Mouse (Mus musculus) left cerebral cortex, postnatal 14 days (tissue): Measurements from ENCODE around the gene Abhd11. TPM values are rescaled to one million over a fixed set of nuclear protein-coding genes. Genes with fewer than 3 reads are reported as not detected.
"Not testable (repeated sequence)": the region's sequence is repeated elsewhere in the genome, so short reads cannot be mapped to it uniquely, and the experiment has no call there.

Experiments
- DNase-seq, 2 experiments: peaks; one replicate each; pipeline ENCODE4 v3.0.0; 2021 to 2022; ENCODE audit warnings: low spot score in 2 of 2, mixed read lengths in 1 of 2
- intact Hi-C: fragments of 180-260 bp; cut with DNase I; formaldehyde crosslinking; loops from one replicate; pipeline ENCODE4 v1.15.1; 2025
- long read RNA-seq, 2 experiments: library from polyadenylated mRNA; stranded (forward); transcript quantifications; one replicate each; pipeline ENCODE4 v2.0.0; 2021
- total RNA-seq, 2 experiments: library from RNA; stranded (reverse); gene quantifications; 2 replicates each; pipeline ENCODE4 v1.2.3; 2021

The Abhd11 gene
- 10 to 100 TPM; 41.2 to 42.0 TPM for total RNA-seq
- long read RNA-seq, experiment 1, transcript Abhd11-201 (6 exons, 1,493 nt) = major isoform, 26 of 41 reads
- long read RNA-seq, experiment 1, transcript Abhd11-206 (5 exons, 1,473 nt) = minor isoform, 9 of 41 reads
- long read RNA-seq, experiment 1, partial matches to known transcripts = 4 of 41 reads
- long read RNA-seq, experiment 1, other reads (novel, unspliced or antisense) = 1 of 41 reads
- long read RNA-seq, experiment 2, transcript Abhd11-206 (5 exons, 1,473 nt) = minor isoform, 9 of 28 reads
- long read RNA-seq, experiment 2, transcript Abhd11-201 (6 exons, 1,493 nt) = major isoform, 13 of 28 reads
- long read RNA-seq, experiment 2, partial matches to known transcripts = 1 of 28 reads
- long read RNA-seq, experiment 2, other reads (novel, unspliced or antisense) = 4 of 28 reads

DNA sequence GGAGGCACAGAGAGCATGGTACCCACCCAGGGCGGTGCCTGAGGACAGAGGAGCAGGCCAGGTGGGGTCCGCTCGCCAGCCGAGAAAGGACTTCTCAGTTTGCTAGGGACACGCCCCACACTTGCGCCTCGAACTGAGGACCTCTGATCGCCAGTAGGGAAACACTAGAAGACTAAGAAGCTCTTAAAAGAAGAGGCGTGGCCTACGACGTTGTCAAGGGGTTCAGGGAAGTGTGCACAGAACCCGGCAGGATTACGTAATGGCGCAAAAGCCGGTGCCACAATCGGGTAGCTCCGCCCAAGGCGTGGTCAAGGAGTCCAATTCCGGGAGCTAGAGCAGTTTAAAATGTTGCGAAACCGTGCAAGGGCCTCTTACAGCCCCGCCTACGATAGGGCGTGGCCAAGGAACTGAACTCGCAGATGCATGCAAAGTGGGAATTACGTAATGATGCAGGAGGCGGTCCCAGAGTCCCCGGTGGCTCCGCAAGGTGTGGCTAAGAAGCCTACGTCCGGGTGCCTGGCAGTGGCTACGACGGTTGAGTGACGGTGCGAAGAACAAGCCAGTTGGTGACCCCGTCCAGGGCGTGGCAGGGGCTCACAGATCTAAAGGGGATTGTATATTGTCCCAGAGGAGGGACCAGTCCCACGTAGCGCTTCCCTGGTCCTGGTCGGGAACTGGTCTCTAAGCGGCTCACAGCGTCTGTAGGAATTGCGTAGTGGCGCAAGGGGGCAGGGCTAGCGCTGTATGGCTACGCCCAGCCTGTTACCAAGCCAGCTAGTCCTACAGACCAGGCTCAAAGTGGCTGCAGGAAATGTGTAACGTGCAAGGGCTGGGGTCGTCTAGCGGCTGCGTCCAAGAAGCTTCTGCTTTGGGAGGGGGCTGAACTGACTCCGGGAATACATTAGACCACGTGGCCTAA lies at the start of gene Abhd11:
Gene Abhd11 (plus strand): TSS at position 482 of the 919 bp plus-strand sequence.
- intact Hi-C loops = no loop called here
- peak; percentile 97 to 100 for DNase-seq

DNA sequence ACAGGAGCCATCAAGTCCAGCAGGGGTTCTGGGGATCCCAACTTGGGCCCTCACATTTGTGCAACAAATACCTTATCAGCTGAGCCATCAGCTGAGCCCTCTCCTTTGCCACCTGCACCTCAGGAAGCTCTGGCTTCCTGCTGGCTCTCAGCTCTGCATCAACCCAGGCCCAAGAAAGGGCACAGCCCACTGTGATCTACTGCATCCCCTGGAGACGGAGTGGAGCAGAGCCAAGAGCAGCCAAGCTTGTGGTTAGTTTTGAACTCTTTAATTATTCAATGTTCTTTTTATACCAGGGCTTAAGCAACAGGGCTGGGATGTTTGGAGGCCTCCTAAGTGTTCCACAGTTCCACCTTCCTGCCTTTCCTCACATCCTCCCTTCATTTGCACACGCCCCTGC lies 48.5 kb upstream of the Abhd11 start:
- intact Hi-C loops = no loop called here
- DNase-seq = no peak

DNA sequence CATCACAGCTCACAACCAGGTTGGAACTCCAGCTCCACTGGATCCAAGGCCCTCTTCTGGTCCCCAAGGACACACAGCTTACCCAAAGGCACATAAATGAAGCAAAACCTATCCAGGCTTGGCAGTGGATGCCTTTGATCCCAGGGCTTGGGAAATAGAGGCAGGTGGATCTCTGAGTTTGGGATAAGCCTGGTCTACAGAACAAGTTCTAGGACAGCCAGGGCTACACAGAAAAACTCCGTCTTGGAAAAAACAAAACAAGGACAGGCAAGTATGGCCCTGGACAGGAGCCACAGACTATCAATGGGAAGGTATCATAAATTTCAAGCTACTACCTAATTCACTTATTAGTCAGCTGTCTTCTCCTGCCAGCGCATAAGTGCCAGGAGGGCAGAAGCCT lies 47.4 kb upstream of the Abhd11 start:
- intact Hi-C loops = no loop called here
- DNase-seq = no peak

DNA sequence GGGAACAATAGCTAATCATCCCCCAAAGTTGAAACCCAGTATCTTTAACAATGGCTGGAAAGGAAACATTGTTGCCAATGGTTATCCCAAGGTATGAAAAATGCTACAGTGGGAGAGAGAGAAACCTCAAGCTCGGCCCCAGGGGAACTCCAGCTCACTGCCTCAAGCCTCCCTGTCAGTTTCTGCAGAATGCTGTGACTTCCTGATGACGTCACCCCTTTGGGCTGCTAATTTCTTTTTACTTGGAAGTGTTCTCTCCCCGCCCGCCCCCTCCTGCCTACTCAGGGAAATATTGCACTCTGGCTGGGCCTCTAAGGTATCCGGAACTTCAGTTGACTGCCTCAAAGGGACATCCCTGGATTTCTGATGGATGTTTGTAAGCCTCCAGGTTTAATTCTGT lies 45.4 kb upstream of the Abhd11 start:
- peak; percentile 11 to 20 for DNase-seq
- intact Hi-C loops = no loop called here

DNA sequence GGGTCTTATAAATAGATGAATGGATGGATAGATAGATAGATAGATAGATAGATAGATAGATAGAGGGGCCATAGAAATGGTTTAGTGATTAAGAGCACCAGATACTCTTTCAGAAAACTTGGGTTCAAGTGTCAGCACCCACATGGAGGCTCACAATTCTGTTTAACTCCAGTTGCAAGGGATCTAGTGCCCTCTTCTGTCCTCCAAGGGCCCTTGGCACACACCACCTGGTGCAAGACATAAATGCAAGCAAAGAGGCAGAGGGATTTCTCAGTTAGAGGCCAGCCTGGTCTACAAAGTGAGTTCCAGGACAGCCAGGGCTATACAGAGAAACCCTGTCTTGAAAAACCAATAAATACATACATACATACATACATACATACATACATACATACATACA lies 44.3 kb upstream of the Abhd11 start:
- not testable (repeated sequence) for DNase-seq
- intact Hi-C loops = loop anchor here (1.0 to 5.0 kb wide), 2 partner anchors 32 to 57 kb away; partner anchors contain the start of gene Mettl27

DNA sequence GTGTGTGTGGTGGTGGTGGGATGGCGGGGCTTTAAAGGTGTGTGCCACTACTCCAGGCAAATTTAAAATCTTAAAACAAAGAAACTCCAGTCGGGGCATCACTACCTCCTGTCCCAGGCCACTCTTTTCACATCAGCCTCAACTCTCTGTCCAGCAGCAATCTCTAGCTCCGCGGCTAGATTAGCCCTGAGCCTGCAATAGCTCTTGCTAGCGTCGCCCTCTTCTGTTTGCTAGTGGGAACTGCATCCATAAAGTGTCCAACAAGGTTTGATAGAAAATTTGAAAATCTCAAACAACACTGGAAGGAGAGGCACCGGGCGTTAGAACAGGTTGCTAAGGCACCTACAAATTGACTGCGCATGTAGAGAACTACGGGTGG lies 43.5 kb upstream of the Abhd11 start:
- intact Hi-C loops = loop anchor here (1.0 to 5.0 kb wide), 2 partner anchors 33 to 58 kb away; partner anchors contain the start of gene Mettl27
- DNase-seq = peak; percentile 81 to 84

DNA sequence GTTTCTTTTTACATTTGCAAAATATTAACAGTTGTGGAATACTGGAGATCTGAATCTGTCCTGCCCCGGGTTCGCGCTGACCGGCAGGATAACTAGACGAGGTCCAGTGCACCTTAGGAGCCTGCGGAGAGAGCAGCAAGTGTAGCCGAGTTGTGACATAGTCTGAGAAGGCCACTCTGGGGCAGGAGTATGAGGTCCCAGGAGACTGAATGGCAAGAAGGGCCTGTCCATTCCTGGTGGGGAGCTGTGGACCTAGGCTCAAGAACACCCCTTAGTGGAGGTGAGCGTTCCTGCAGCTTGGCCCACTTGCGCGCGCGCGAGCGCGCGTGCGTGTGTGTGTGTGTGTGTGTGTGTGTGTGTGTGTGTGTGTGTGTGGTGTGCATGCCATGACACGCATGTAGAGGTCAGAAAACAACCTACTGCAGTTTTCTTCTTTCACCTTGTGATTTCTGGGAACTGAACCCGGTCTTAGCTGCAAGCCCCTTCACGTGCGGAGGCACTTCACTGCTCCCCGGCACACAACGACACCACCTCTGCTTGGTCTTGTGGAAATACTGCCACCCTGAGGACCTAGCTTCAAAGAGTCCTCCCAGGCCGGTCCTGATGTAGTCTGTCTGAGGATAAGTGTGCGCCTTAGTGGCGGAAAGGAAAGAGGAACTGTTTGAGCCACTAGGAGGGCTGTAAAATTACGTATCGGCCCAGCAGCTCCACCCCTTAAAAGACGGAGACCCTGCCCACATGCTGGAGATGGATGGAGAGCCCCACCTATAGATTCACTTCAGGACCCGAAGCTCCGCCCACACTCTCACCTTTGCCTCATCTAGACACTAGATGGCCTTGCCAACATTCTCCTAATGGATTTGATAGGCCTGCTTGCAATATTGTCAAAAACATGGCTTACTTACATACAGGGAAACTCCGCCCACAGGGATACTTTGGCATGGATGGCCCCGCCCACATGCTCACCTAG lies 42.8 kb upstream of the Abhd11 start:
- intact Hi-C loops = loop anchor here (1.0 to 5.0 kb wide), 2 partner anchors 34 to 59 kb away; partner anchors contain the start of gene Mettl27
- DNase-seq = peak; percentile 15 to 55

DNA sequence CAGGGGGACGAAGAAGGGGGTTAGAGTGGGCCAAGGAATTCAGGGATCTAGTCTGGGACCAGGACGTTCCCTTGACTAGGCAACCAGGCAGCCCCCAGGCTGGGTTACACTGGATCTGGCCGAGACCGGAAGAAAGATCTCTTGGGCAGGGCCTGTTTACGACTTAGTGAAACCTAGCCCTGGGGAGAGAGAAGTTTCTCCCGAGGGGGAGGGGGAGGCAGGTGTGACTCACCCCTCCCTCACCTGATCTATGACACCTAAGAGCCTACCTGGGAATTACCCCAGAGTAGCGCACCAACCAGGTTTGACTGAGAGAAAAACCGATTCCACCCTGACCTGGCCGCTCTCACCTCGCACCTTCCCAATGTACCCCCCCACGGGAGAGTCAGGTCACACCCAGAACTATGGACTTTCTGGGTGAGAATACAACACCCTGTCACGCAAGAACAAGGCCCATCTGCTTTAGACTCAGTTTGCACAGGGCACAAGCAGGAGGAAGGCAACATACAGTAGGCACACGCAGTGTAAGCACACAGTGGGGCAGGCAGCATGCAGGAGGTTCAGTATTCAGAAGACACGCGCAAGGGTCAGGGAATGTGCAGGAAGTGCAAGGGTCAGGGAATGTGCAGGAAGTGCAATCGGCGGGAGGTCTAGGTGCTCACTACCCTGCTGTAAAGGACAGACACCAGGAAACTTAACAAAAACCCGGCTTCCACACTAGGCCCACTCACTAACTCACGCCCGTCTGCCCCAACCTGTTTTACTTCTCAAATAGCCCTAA lies 41.6 kb upstream of the Abhd11 start:
- no peak for DNase-seq
- intact Hi-C loops = loop anchor here (5.0 kb wide), 1 partner anchor 35 kb away; the partner anchor contains the start of gene Mettl27

DNA sequence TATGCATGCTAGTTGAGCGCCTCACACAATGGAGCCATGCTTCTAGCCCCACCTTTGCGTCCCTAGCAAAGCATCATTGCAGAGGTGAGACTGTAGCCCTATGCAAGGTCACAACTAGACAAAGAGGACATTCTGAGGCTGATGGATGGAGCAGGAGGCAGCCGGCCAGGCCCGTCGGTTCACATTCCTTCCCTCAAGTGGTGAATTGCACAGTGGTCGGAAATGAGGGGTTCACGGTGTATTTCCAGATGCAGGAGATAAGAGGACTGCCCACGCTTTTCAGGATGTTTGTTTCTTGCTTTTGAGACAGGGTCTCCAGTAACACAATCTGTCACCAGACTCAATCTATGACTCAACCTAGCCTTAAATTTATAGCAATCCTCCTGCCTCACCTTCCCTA lies 38.3 kb upstream of the Abhd11 start:
- DNase-seq = no peak
- intact Hi-C loops = no loop called here

DNA sequence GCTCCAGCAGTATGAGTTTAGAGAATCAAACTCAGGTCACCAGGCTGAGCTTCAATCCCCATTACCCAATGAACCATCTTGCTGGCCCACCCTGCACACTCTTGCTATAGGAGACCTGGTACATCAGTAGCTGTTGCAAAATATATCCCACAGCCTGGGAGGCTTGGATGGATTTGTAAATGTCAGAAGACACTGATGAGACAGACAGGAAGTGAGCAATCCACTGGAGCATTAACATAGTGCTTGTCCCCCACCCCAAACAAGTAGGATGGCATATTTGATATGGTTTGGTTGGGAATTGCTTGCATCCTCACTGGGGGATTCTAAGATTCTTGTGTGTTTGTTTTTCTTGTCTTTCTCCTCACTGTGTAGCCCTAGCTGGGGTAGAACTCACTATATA lies 35.9 kb upstream of the Abhd11 start:
- no peak for DNase-seq
- intact Hi-C loops = no loop called here

DNA sequence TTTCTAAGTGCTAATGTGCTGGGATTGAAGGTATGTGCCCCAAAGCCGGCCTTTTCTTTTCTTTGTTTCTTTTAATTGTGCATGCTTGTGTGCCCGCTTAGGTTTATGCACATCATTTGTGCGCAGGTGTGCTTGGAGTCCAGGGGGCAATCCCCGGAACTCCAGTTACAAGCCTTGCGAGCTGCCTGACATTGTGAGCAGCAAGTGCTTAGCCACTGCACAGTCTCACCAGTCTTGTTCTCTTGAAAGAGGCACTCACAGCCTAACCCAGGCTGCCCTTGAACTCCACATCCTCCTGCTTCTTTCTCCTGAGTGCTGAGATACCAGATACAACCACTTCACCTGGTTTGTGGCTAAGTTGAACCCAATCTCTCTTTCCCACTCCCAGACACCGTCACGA lies 35.4 kb upstream of the Abhd11 start:
- intact Hi-C loops = no loop called here
- DNase-seq = no peak

DNA sequence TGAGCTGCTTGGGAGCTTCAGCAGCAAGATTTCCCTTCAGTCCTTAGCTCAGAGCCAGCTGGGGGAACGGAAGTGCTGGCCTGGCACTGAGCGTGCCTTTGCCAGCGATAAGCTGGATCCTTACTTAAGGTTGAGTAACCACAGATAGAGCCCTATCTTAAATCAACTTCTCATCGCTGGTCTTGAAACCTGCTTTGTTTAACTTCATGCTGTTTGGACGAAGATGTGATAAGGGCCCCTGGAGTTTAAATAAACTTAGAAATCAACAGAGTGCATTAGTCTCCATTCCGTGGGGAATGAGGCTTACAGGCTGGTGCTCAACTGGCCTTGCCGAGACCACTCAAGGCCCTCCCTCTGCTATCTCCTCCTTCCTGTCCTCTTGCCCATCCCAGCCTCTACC lies 34.7 kb upstream of the Abhd11 start:
- no peak for DNase-seq
- intact Hi-C loops = no loop called here

DNA sequence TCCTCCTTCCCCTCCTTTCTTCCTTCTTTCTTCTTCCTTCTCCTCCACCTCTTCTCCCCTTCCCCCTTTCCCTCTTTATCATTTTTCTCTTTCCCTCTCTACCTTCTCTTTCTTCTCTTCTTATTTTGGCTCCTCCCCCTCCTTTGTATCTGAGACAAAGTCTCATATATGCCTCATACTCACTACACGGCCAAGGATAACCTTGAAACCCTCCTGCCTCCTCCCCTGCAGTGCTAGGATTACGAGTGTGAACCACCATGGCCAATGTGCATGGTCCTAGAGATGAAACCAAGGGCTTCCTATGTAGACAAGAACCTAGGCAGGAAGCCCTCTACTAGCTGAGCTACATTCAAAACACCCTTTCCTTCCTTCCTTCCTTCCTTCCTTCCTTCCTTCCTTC lies 34.0 kb upstream of the Abhd11 start:
- DNase-seq = no peak
- intact Hi-C loops = no loop called here

DNA sequence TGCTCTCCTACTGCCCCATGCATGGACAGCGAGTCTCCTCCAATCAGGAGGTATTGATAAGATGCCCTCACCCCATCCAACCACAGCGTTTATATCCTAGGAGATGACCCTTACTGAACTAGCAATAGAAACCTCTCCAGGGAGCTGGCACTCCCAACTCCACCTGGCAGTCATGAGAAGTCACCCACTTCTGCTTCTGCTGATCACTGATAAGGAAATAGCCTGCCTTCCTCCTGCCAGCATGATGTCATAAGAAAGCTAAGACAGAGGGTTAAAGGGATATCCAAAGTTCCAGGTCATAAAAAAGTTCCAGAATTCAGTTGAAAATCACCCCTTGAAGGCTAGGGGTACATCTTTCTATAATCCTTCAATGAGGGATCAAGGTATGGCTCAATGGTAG lies 32.8 kb upstream of the Abhd11 start:
- DNase-seq = no peak

DNA sequence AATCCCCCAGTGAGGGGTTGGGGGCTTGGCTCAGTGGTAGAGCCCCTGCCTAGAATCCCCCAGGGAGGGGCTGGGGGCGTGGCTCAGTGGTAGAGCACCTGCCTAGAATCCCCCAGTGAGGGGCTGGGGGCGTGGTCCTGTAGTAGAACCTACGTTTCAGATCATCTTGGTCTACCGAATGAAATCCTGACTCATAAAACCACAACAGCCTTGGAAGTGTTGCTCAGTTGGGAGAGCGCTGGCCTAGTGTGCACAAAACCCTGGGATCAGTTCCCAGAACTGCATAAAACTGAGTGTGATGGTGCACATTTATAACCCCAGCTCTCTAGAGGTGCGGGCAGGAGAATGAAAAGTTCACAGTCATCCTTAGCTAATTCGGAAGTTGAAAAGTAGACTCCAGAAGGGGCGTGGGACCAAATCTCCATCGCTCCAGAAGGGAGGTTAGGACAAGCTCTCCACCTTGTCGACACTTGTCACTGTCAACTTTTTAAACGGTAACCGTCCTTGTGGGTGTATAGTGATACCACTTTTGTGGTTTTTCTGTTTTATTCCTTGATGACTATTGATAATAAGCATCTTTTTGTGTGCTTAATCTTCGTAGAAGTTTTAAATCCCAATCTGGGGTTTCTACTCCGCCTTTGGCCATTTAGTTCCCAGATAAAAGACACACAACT lies 32.2 kb upstream of the Abhd11 start:
- DNase-seq = no peak
- intact Hi-C loops = no loop called here

More for the DNA sequence above, 32.8 kb upstream of the Abhd11 start:
- intact Hi-C loops = no loop called here

DNA sequence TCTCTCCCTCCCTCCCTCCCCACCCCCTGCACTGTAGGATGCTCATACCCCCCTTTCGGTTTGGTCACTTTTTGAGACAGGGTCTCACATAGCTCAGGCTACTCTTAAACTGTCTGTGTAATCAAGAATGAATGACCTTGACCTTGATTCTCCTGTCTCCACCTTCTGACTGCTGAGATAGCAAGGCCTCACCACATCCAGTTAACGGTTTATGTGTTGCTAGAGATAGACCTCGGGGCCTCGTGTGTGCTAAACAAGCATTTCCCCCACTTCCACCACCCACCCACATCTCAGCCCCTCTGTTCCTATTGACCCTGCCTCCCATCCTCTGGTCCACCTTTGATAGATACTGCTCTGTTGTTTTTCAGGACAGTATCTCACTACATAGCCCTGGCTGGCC lies 31.1 kb upstream of the Abhd11 start:
- intact Hi-C loops = no loop called here
- no peak for DNase-seq

DNA sequence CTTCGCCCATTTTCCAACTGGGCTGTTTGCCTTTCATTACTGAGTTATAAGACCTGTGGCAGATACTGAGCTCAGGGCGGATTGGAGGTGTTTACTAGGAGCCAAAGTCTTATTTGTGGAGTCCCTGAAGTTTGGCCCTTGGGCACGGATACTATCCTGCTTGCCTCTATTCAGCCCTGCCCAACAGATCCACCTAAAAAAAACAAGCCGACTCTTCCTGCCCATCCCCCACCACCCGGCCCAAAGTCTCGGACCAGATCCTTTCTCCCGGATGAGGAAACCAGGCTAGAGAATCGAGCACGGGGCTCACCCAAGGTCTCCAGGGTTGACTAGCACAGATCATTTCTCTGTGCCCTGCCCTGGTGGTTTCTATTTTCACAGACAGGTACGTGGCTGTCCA lies 27.8 kb upstream of the Abhd11 start:
- intact Hi-C loops = no loop called here
- DNase-seq = no peak

DNA sequence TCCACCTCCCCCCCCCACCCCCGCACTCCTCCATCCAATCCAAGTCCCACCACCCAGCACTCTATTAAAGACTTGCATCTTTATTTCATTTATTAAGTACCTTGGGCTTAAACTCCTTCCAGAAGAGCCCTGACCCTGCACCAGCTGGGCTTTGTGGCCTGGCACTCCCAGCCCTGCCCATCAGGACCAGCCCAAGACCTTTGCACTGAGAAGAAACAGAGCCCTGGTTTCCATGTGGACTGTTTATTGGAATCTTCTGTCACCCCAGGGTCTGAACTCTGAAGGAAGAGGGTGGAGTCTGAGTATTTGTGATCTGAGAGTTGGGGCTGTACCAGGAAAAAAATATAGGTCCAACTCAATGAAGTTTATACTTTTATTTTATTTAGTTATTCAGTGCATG lies 25.8 kb upstream of the Abhd11 start:
- no peak for DNase-seq
- intact Hi-C loops = no loop called here
